Mouse (Mus musculus) central nervous system, embryonic 14 days (tissue): ENCODE data around the gene Gm10972. TPM values are rescaled to one million over a fixed set of nuclear protein-coding genes. Genes with fewer than 3 reads are reported as not detected.

Experiments
- polyA plus RNA-seq: library from polyadenylated mRNA; depleted of rRNA; stranded (reverse); fragments of >200 nt; gene quantifications from 2 replicates; pipeline ENCODE4 v1.2.3, GENCODE M21; 2012; rRNA removed

Gene Gm10972
- not detected in 2 replicates for polyA plus RNA-seq

GRCm38 (mm10) chr3:94642495-94643162, at the start of gene Gm10972:
Gene Gm10972 (plus strand): TSS chr3:94643112.

GRCm38 (mm10) chr3:94658740-94659095, 15.8 kb downstream of the Gm10972 start, which contains the start of gene Tuft1:
Gene Tuft1 (minus strand): TSS chr3:94658872.

Other genes with a start within 250 kb of the Gm10972 start
- gene Lingo4, start 244.6 kb upstream of the Gm10972 start, polyA plus RNA-seq, result 0.48 and 0.53 TPM in 2 replicates
- 18.3 and 22.8 TPM in 2 replicates for gene Tdrkh, start 229.8 kb upstream of the Gm10972 start, polyA plus RNA-seq
- gene Mrpl9, start 199.8 kb upstream of the Gm10972 start, polyA plus RNA-seq, result 51.2 and 52.9 TPM in 2 replicates
- gene Oaz3, start 199.2 kb upstream of the Gm10972 start, polyA plus RNA-seq, result 0.44 and 0.51 TPM in 2 replicates
- 535 and 550 TPM in 2 replicates for gene Celf3, start 164.8 kb upstream of the Gm10972 start, polyA plus RNA-seq
- 5.1 and 6.3 TPM in 2 replicates for gene Riiad1, start 162.8 kb upstream of the Gm10972 start, polyA plus RNA-seq
- 37.2 and 40.8 TPM in 2 replicates for gene Snx27, start 60.4 kb upstream of the Gm10972 start, polyA plus RNA-seq
- gene Tuft1, start 15.8 kb downstream of the Gm10972 start, polyA plus RNA-seq, result 3.9 and 5.2 TPM in 2 replicates
- gene Selenbp2, start 50.4 kb downstream of the Gm10972 start, polyA plus RNA-seq, result 0.26 and 0.66 TPM in 2 replicates
- 5.9 and 6.6 TPM in 2 replicates for gene Cgn, start 143.4 kb downstream of the Gm10972 start, polyA plus RNA-seq
- gene Pogz, start 194.5 kb downstream of the Gm10972 start, polyA plus RNA-seq, result 63.8 and 67.6 TPM in 2 replicates
- 395 and 399 TPM in 2 replicates for gene Psmb4, start 243.8 kb downstream of the Gm10972 start, polyA plus RNA-seq